Comparison of ENCODE assay signal across 8 mouse cellular contexts in the genomic region with DNA sequence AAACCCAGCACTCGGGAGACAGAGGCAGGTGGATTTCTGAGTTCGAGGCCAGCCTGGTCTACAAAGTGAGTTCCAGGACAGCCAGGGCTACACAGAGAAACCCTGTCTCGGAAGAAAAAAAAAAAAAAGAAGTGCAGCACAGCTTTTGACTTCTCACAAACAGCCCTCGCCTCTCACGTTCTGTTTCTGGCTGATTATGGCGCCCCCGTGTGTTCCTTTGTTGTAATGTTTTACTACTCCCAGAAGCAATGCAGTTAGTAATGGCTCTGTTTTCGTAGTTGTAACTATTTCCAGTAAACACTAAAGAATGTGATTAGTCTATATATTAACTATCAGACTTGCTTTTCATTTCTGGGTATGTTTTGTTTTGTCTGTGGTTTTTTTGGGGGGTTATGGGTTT. TPM values are rescaled to one million over a fixed set of nuclear protein-coding genes. Genes with fewer than 3 reads are reported as not detected.
DNase-seq lines count a peak whose midpoint lies in the region; ATAC-seq and TF ChIP-seq lines count a peak whose summit lies in the region.
"Not testable (repeated sequence)": the region's sequence is repeated elsewhere in the genome, so short reads cannot be mapped to it uniquely, and the experiment has no call there.

No protein-coding gene starts in this region.

- H3K27ac ChIP-seq in layer of hippocampus, adult 2 months; thymus, adult 2 months (ENCODE audit: control insufficient read depth, insufficient read depth, low read length): not testable (repeated sequence)

- H3K9me3 ChIP-seq in G1E (replicated peaks) = not testable (repeated sequence)

- H3K27me3 ChIP-seq in G1E (ENCODE audit: insufficient read depth, low read length) = peaks cover 24% of the 10 kb centered on the region
- H3K27me3 ChIP-seq in thymus, adult 2 months (ENCODE audit: control insufficient read depth, insufficient read depth, low read length) = not testable (repeated sequence)

- DNase-seq in G1E (ENCODE audit: low spot score) = peak; percentile 19
- DNase-seq in c-Kit-negative CD71-positive TER-119-positive erythroid progenitor cells, embryonic 14.5 days (ENCODE audit: low read depth, low spot score) = peak; percentile 48
- DNase-seq in heart, postnatal 36 days = peak; percentile 49 to 57
- peak; percentile 59 to 74 for DNase-seq in layer of hippocampus, adult 2 months (ENCODE audit: low spot score in 2 of 2)
- DNase-seq in lung, adult 2 months = peak; percentile 34
- DNase-seq in ovary, postnatal 36 days (ENCODE audit: low spot score) = peak; percentile 34
- peak; percentile 73 for DNase-seq in thymus, adult 2 months

- not testable (repeated sequence) for H3K4me1 ChIP-seq in G1E (ENCODE audit: insufficient read depth, low read depth, low read length); lung, adult 2 months (ENCODE audit: control insufficient read depth, insufficient read depth, low read length); thymus, adult 2 months (replicated peaks; ENCODE audit: control insufficient read depth, insufficient read depth, low read length)

- ATAC-seq in G1E (ENCODE audit: extremely low read depth, insufficient number of reproducible peaks, low FRiP score, poor library complexity, severe bottlenecking) = not testable (repeated sequence)
- ATAC-seq in erythroblast, adult 5-6 weeks (replicated peaks; ENCODE audit: low FRiP score, poor library complexity, severe bottlenecking) = 0 out of 2 replicates have a peak, but pooled peaks have one; percentile 61

- intact Hi-C loops in heart, postnatal 36 days (cut with DNase I) = not testable (repeated sequence)

- TF ChIP-seq POLR2A in lung, adult 2 months (IDR thresholded peaks at IDR 0.05; ENCODE audit: borderline replicate concordance, extremely low read depth, low read depth, low read length); thymus, adult 2 months (IDR thresholded peaks at IDR 0.05; ENCODE audit: control insufficient read depth, extremely low read depth, insufficient read depth, low read length, poor library complexity): not testable (repeated sequence)

- H3K4me3 ChIP-seq in G1E (ENCODE audit: low read depth, low read length); layer of hippocampus, adult 2 months; lung, adult 2 months (replicated peaks; ENCODE audit: extremely low read depth, low read depth, low read length); thymus, adult 2 months (ENCODE audit: control insufficient read depth, insufficient read depth, low read length): not testable (repeated sequence)

- 13% methylated on average over 8 of the region's 8 CpGs for WGBS in lung, adult 2 months
- WGBS in thymus, adult 2 months = 20% methylated on average over 8 of the region's 8 CpGs

- not testable (repeated sequence) for H3K36me3 ChIP-seq in G1E (replicated peaks); thymus, adult 2 months (ENCODE audit: control insufficient read depth, insufficient read depth, low read length)

- peak; percentile 15; the same call in 1 of the 2 replicates for TF ChIP-seq CTCF in G1E (IDR thresholded peaks at IDR 0.05; ENCODE audit: low read depth, low read length)
- TF ChIP-seq CTCF in layer of hippocampus, adult 2 months (conservative IDR thresholded peaks at IDR 0.05) = peak; percentile 84
- peak; percentile 66 for TF ChIP-seq CTCF in lung, adult 2 months (IDR thresholded peaks at IDR 0.05; ENCODE audit: insufficient read depth, low read length)
- not testable (repeated sequence) for TF ChIP-seq CTCF in thymus, adult 2 months (IDR thresholded peaks at IDR 0.05; ENCODE audit: borderline replicate concordance, control insufficient read depth, extremely low read depth, insufficient read depth, low read length, poor library complexity)

RNA-seq across cellular contexts. Expression of gene Rnft1, which starts 20.2 kb away (rescaled TPM):
- total RNA-seq in G1E (2014; fragmentation: Nextera tagmentation) (18.7 and 21.9 TPM in 2 replicates), G1E (2017) (18.8 and 20.5 TPM in 2 replicates)
- polyA plus RNA-seq in G1E (2012) = 4.4 and 7.3 TPM in 2 replicates
- 1.3 and 1.7 TPM in 2 replicates for total RNA-seq in erythroblast, adult 5-6 weeks (2015; ENCODE audit: low replicate concordance)
- total RNA-seq in erythroblast, adult 5-6 weeks (2017; ENCODE audit: low replicate concordance) = 2.3 and 2.8 TPM in 2 replicates
- total RNA-seq in heart, postnatal 36 days (2021) = 10 to 100 TPM; 29.5 to 29.7 TPM
- 10 to 100 TPM; 28.0 to 31.9 TPM for total RNA-seq in layer of hippocampus, adult 2 months (2021)
- polyA plus RNA-seq in lung, adult 2 months (2012; rRNA removed) = 4.1 and 4.4 TPM in 2 replicates
- 6.4 and 9.3 TPM in 2 replicates for polyA plus RNA-seq in thymus, adult 2 months (2012; rRNA removed)

Comparison
In these comparisons a context has a peak if more than half of its experiments do, and no peak if none do; other contexts are left out.
1. DNase-seq: peak in every context shown above with its lines; median percentile 73 in thymus, adult 2 months; 66 in layer of hippocampus, adult 2 months; 53 in heart, postnatal 36 days; 48 in c-Kit-negative CD71-positive TER-119-positive erythroid progenitor cells, embryonic 14.5 days; 34 in lung, adult 2 months; 34 in ovary, postnatal 36 days; 19 in G1E.
2. RNA of gene Rnft1, which starts 20.2 kb away (total RNA-seq): 28.0 to 31.9 TPM in layer of hippocampus, adult 2 months, 29.5 to 29.7 TPM in heart, postnatal 36 days and 18.7 to 21.9 TPM in G1E; 1.3 to 2.8 TPM in erythroblast, adult 5-6 weeks; every median in the first group is over 4 times any median in the second.